Mouse (Mus musculus) neural tube, embryonic 12.5 days (tissue): ENCODE results near the gene Amotl2. TPM values are rescaled to one million over a fixed set of nuclear protein-coding genes. Genes with fewer than 3 reads are reported as not detected.

Experiments
- ATAC-seq: fragments of 200-750 bp; cut with Nextera tagmentation; 2 replicates; pipeline ENCODE4 v1.8.0; 2017; ENCODE audit warnings: low read depth, mild to moderate bottlenecking, moderate TSS enrichment, moderate library complexity; ENCODE audit not compliant: low FRiP score
- H3K27ac ChIP-seq: fragments of 300-500 bp; sonication (generic); 2 replicates; pipeline ENCODE4 v1.5.1; 2016
- H3K27me3 ChIP-seq: fragments of 300-500 bp; sonication (generic); replicated peaks from 2 replicates; pipeline ENCODE4 v1.6.1; 2016; ENCODE audit warnings: mild to moderate bottlenecking
- H3K36me3 ChIP-seq: fragments of 300-500 bp; sonication (generic); 2 replicates; pipeline ENCODE4 v1.6.1; 2016; ENCODE audit warnings: mild to moderate bottlenecking
- H3K4me1 ChIP-seq: fragments of 300-500 bp; sonication (generic); 2 replicates; pipeline ENCODE4 v1.6.1; 2016
- H3K4me2 ChIP-seq: fragments of 300-500 bp; sonication (generic); replicated peaks from 2 replicates; pipeline ENCODE4 v1.6.1; 2016; ENCODE audit warnings: mild to moderate bottlenecking
- H3K4me3 ChIP-seq: fragments of 300-500 bp; sonication (generic); 2 replicates; pipeline ENCODE4 v1.5.1; 2016
- H3K9ac ChIP-seq: fragments of 300-500 bp; sonication (generic); 2 replicates; pipeline ENCODE4 v1.6.1; 2016; ENCODE audit warnings: mild to moderate bottlenecking
- H3K9me3 ChIP-seq: fragments of 300-500 bp; sonication (generic); 2 replicates; pipeline ENCODE4 v1.6.1; 2016; ENCODE audit warnings: mild to moderate bottlenecking
- WGBS: fragments of 180-500 bp; shearing (Covaris S2); methylation state at CpG from one replicate; pipeline ENCODE4 v1.1.7; 2016; 5-methylcytosine and 5-hydroxymethylcytosine counted together
- polyA plus RNA-seq: library from polyadenylated mRNA; unstranded; fragments of >200 nt; fragmentation: Nextera tagmentation; extraction: Ambion mirVana; gene quantifications from 2 replicates; pipeline ENCODE4 v1.2.1, GENCODE M21; 2016

Amotl2 gene
- polyA plus RNA-seq, 1 experiment from 2014 or later, result 129 TPM

DNA sequence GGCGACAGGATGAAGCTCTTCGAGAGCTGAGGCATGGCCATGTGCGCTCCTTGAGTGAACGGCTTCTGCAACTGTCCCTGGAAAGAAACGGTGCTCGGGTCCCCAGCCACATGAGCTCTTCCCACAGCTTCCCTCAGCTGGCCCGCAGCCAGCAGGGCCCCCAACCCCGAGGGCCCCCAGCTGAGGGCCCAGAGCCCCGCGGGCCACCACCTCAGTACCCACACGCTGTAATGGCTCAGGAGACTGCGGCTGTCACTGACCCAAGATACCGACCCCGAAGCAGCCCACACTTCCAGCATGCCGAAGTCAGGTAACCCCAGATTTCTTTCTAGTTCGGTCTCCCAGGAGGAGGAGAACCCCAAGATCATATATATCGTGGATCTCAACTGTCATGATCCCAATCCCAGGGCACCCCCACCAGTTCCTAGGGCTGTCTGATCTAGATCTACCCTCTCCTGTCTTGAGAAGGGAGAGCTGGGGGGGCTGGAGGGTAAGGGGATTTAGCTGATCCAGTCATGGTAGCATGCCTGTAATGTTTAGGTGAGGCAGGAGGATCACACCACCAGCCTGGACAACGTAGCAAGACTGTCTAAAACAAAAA, 4.2 kb downstream of the Amotl2 start:
- no peaks in the 10 kb centered on the region for H3K27me3 ChIP-seq
- peak overlapping the region; percentile 97 for H3K9ac ChIP-seq
- ATAC-seq, result no peak
- H3K4me2 ChIP-seq, result peak overlapping the region; percentile 93
- H3K27ac ChIP-seq, result peak overlapping the region; percentile 7; the same call in 1 of the 2 replicates
- 70% methylated on average over 18 of the region's 18 CpGs for WGBS
- peaks cover 72% of the 10 kb centered on the region for H3K4me1 ChIP-seq
- peak overlapping the region; percentile 93 for H3K4me3 ChIP-seq
- H3K36me3 ChIP-seq, result peaks cover 58% of the 10 kb centered on the region
- H3K9me3 ChIP-seq, result no peaks in the 10 kb centered on the region

DNA sequence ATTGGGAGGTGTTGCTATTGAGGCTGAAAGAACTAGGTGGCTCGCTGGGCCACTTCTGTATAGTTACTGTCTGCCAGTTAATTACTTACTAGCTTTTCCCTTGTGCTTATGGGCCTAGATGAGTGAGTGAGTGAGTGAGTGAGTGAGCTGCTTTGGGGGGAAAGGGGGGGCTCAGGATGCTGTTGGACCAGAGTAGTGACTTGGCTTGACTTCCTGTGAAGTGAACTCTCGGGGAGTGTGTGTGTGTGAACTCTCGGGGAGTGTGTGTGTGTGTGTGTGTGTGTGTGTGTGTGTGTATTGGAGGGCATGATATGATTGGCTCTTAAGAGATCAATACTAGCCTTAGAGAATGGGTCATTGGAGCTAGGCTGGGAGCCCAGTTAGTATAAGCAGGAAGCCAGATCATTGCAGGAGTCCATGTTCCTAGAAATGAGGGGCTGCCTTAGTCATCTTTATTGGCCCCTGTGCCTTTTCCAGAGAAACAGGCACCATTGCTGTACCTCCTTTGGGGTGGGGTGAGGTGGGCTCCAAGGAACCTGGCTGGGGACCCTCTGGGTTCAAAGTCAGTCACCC, 5.0 kb downstream of the Amotl2 start:
- Histone ChIP-seq H3K4me2 (peak overlapping the region; percentile 93), H3K27ac (0 out of 2 replicates have a peak overlapping the region, but pooled peaks have one; percentile 20)

DNA sequence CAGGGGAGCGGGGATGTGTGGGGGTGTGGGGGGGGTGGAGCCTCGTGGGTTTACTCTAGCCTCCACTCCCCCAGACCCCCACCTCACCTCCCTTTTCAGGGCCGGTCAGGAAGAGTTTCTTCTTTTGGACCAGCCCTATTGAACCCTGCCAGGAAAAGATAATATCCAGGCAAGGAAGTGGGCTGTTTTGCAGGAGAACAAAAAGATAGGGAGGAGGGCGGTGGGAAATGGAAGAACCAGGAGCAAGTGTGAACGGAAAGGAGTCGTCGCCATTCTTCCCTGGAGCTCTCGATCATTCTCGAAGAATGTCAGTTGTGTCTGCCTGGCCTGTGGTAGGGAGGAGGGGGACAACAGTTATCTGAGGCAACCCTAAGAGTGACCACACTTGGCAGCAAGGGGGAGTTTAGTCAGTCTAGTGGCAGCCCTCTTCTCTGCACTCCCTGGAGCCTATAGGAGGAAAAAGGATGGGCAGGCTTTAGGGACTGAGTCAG, 5.6 kb downstream of the Amotl2 start:
- ATAC-seq, result no peak
- peaks cover 72% of the 10 kb centered on the region for H3K36me3 ChIP-seq
- H3K4me2 ChIP-seq, result peak overlapping the region; percentile 93
- 0 out of 2 replicates have a peak overlapping the region, but pooled peaks have one; percentile 20 for H3K27ac ChIP-seq
- H3K9ac ChIP-seq, result peak overlapping the region; percentile 97
- peaks cover 77% of the 10 kb centered on the region for H3K4me1 ChIP-seq
- H3K9me3 ChIP-seq, result no peaks in the 10 kb centered on the region
- no peaks in the 10 kb centered on the region for H3K27me3 ChIP-seq
- WGBS, result 39% methylated on average over 9 of the region's 9 CpGs
- H3K4me3 ChIP-seq, result peak overlapping the region; percentile 93

More for the DNA sequence above, 5.0 kb downstream of the Amotl2 start:
- H3K9me3 ChIP-seq, result no peaks in the 10 kb centered on the region
- H3K27me3 ChIP-seq, result no peaks in the 10 kb centered on the region
- H3K4me1 ChIP-seq, result peaks cover 75% of the 10 kb centered on the region
- ATAC-seq, result no peak
- peak overlapping the region; percentile 93 for H3K4me3 ChIP-seq
- H3K9ac ChIP-seq, result peak overlapping the region; percentile 97
- H3K36me3 ChIP-seq, result peaks cover 66% of the 10 kb centered on the region
- WGBS, result 51% methylated on average over 3 of the region's 3 CpGs

DNA sequence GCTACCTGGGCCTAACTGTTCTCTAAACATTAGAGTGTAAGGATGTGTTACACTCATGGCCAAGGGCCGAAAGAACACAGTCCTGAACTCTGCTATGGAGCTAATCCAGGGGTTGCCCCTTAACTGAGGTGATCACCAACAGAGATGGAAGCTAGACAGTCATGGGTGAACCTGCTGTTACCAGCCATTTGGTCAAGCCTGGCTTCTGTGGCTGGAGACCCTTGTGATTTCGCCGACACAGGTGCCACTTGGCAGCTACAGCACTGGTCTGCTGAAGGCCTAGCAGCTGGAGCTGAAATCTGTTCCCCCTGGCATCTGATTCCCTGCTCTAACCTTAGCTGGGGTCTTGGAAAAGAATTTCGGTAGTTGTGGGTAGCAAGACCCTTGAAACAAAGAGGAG, 6.3 kb downstream of the Amotl2 start:
- ATAC-seq, result no peak
- WGBS, result 89% methylated on average over 4 of the region's 4 CpGs
- peak overlapping the region; percentile 97 for H3K9ac ChIP-seq
- H3K4me3 ChIP-seq, result no peak overlapping the region; the same call in 1 of the 2 replicates
- H3K27ac ChIP-seq, result peak overlapping the region; percentile 20; the same call in 1 of the 2 replicates
- H3K4me2 ChIP-seq, result peak overlapping the region; percentile 93
- H3K4me1 ChIP-seq, result peaks cover 81% of the 10 kb centered on the region
- no peaks in the 10 kb centered on the region for H3K27me3 ChIP-seq
- H3K36me3 ChIP-seq, result peaks cover 78% of the 10 kb centered on the region
- H3K9me3 ChIP-seq, result no peaks in the 10 kb centered on the region

DNA sequence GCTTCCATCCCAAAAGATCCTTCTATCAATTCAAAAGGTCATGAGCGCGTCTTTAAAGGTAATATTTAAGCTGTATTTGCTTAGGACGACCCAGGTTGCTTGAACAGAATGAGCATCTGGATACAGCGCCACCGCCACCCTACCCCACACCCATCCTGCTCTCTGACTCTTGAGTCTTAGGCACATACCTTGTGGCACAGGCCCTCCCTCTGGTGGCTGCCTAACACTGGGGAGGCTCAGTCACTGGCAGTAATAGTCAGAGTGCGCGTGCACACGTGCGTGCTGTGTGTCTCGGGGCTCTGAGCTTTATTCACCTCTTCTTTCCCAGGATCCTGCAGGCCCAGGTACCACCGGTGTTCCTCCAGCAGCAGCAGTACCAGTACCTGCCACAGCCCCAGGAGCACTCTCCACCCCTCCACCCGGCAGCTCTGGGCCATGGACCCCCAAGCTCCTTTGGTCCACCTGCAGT, 6.8 kb downstream of the Amotl2 start:
- Histone ChIP-seq H3K4me3 (no peak overlapping the region), H3K9ac (peak overlapping the region; percentile 97), H3K27me3 (no peaks in the 10 kb centered on the region), H3K4me1 (peaks cover 81% of the 10 kb centered on the region), H3K4me2 (peak overlapping the region; percentile 93), H3K27ac (peak overlapping the region; percentile 59; the same call in 1 of the 2 replicates), H3K36me3 (peaks cover 84% of the 10 kb centered on the region), H3K9me3 (no peaks in the 10 kb centered on the region)
- ATAC-seq, result no peak
- WGBS, result 83% methylated on average over 12 of the region's 12 CpGs

DNA sequence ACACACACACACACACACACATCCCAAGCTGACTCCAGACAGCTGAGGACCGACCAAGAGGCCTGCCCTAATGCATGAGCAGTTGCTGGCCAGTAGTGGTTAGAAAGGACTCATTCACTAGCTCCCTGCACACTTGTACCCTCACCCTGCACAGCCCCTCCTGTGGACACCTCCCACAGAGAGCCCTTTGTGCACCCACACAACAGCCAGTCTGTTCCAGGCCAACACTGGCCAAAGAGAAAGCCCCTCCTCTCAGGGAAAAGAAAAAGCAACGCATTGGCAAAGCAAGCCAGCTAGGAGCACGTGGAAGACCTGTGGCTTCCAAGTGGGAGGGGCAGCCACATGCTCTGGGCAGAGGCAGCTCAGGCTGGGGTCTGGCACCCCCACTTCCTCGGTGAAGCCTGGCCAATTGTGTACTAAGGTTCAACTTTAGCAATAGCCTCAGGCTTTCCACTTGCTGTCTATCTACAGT, 7.6 kb downstream of the Amotl2 start:
- peak overlapping the region; percentile 93 for H3K4me2 ChIP-seq
- no peak overlapping the region for H3K27ac ChIP-seq
- peaks cover 91% of the 10 kb centered on the region for H3K36me3 ChIP-seq
- H3K4me1 ChIP-seq, result peaks cover 81% of the 10 kb centered on the region
- no peak overlapping the region; the same call in 1 of the 2 replicates for H3K9ac ChIP-seq
- H3K27me3 ChIP-seq, result no peaks in the 10 kb centered on the region
- no peak overlapping the region for H3K4me3 ChIP-seq
- peak; percentile 74 for ATAC-seq
- WGBS, result 10% methylated on average over 4 of the region's 4 CpGs
- no peaks in the 10 kb centered on the region for H3K9me3 ChIP-seq

DNA sequence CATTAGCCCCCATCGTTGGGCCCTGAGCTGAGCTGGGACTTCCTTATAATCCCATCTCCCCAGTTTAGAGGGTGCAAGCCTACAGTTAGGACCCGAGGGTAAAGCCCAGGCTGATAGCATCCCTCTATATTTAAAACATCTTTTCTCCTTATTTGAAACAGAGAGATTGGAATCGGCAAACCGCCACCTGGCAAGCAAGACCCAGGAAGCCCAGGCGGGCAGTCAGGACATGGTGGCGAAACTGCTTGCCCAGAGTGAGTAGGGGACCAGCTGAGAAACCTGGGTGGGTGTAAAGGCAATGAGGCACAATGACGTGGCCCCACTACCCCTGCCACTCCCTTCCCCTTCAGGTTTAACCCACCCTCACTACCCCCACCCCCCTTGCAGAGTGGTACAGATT, 8.5 kb downstream of the Amotl2 start:
- peaks cover 99% of the 10 kb centered on the region for H3K36me3 ChIP-seq
- H3K4me2 ChIP-seq, result peak overlapping the region; percentile 93; the same call in 1 of the 2 replicates
- peaks cover 78% of the 10 kb centered on the region for H3K4me1 ChIP-seq
- no peak for ATAC-seq
- 80% methylated on average over 7 of the region's 7 CpGs for WGBS
- 0 out of 2 replicates have a peak overlapping the region, but pooled peaks have one; percentile 19 for H3K9ac ChIP-seq
- H3K9me3 ChIP-seq, result no peaks in the 10 kb centered on the region
- H3K27me3 ChIP-seq, result no peaks in the 10 kb centered on the region
- no peak overlapping the region for H3K4me3 ChIP-seq
- 0 out of 2 replicates have a peak overlapping the region, but pooled peaks have one; percentile 12 for H3K27ac ChIP-seq

DNA sequence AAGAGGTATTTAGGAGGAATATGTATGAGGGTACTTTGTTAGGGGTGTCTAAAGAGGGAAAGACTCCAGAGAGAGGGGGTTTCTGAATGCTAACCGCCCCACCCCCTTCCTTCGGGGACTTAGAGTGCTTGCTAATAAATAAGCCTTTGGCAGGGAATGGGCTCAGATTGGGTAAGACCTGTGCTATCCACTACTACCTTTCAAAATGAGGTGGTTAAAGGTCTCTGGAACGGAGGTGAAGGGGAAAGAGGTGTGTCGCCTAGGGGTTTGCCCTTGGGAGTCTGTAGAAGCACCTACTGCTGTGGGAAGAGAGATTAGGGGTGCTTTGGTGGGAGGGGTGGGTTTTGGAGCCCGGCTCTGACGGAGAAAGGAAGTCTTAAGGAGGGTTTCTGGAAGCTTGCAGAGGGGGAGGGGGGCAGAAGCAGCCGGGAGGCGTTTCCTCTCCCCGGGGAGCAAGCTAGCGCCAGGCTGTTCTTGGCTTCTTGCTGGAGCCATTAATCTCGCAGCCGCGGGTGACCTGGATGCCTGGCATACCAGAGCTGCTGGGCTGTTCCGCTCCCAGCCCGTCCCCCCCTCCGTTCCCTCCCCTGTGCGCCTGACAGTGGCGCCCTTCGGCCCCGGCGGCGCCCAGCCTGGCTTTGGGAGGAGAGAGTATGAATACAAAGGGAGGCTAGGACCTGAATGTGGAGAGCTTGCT, 9.6 kb downstream of the Amotl2 start:
- Histone ChIP-seq H3K27ac (peak overlapping the region; percentile 68), H3K4me1 (peaks cover 66% of the 10 kb centered on the region), H3K4me3 (peak overlapping the region; percentile 2; the same call in 1 of the 2 replicates), H3K9me3 (no peaks in the 10 kb centered on the region), H3K27me3 (no peaks in the 10 kb centered on the region), H3K4me2 (peak overlapping the region; percentile 93), H3K36me3 (peaks cover 99% of the 10 kb centered on the region), H3K9ac (peak overlapping the region; percentile 45)
- peak; percentile 65 for ATAC-seq
- 2% methylated on average over 21 of the region's 22 CpGs for WGBS

DNA sequence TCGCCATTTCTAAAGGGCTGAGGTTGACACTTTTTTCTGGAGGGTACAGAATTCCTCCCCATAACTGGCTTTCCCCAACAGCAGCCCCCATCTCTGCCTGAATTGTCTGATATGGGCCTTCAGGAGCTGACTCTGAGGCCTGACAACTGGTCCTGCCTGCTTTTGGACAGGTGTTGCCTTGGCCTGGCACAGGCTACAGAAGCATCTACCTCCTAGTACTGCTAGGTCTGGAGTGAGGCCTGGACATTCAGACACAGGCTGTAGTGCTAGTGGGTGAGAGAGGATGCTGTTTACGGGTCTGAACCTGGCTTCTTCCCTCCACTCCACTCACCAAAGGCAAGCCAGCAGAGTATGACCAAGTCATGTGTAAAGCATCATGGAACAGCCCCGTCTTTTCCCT, 10.3 kb downstream of the Amotl2 start:
- Histone ChIP-seq H3K4me2 (peak overlapping the region; percentile 93), H3K9me3 (no peaks in the 10 kb centered on the region), H3K9ac (peak overlapping the region; percentile 45; the same call in 1 of the 2 replicates), H3K27me3 (no peaks in the 10 kb centered on the region), H3K4me3 (no peak overlapping the region), H3K4me1 (peaks cover 66% of the 10 kb centered on the region), H3K27ac (0 out of 2 replicates have a peak overlapping the region, but pooled peaks have one; percentile 68), H3K36me3 (peaks cover 99% of the 10 kb centered on the region)
- ATAC-seq, result no peak
- WGBS, result 61% methylated on average over 3 of the region's 3 CpGs

DNA sequence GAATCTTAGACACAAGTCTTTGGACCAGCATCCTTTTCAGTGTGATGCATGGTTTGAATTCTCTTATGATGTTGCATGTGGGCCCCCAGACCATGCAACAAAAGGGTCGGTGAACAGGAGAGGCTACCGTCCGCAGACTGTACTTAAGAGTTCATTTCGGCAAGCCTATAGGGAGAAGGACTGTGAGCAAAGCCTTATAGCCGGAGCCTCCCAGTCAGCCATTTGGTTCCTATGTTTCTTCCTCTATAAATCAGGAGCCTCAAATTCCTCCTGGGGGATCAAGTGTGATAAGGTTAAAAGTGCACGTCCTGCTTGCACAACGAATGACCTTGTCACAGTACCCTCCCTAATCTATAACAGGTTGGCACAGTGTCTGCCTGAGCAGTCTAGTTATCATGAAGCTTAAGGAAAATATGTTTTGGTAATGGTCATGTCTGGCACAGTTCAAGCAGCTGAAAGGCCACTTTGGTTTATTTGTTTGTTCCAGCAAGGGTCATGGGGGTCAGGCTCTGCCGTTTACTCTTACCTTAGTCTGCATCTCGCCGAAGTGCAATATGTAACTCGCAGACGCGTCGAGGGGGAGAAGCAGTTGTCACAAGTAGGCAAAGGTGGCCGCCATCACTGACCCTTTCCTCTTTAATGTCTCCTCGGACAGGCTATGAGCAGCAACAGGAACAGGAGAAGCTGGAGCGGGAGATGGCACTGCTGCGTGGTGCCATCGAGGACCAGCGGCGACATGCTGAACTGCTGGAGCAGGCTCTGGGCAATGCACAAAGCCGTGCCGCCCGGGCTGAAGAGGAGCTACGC, 11.4 kb downstream of the Amotl2 start:
- H3K4me2 ChIP-seq, result no peak overlapping the region
- peaks cover 56% of the 10 kb centered on the region for H3K4me1 ChIP-seq
- peaks cover 99% of the 10 kb centered on the region for H3K36me3 ChIP-seq
- H3K9me3 ChIP-seq, result no peaks in the 10 kb centered on the region
- H3K27me3 ChIP-seq, result no peaks in the 10 kb centered on the region
- WGBS, result 88% methylated on average over 25 of the region's 25 CpGs
- H3K27ac ChIP-seq, result no peak overlapping the region
- H3K9ac ChIP-seq, result no peak overlapping the region
- no peak overlapping the region for H3K4me3 ChIP-seq
- no peak for ATAC-seq

DNA sequence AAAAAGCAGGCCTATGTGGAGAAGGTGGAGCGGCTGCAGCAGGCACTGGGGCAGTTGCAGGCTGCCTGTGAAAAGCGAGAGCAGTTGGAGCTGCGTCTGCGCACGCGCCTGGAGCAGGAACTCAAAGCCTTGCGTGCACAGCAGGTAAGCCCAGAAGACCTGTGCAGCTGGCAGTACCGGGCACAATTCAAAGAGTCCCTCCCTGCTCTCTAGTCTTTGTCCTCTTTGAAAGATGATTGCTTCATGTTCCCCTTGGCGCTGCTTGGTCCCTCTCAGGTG, 11.9 kb downstream of the Amotl2 start:
- no peak overlapping the region for H3K9ac ChIP-seq
- H3K4me1 ChIP-seq, result peaks cover 51% of the 10 kb centered on the region
- peaks cover 98% of the 10 kb centered on the region for H3K36me3 ChIP-seq
- H3K27me3 ChIP-seq, result no peaks in the 10 kb centered on the region
- WGBS, result 96% methylated on average over 9 of the region's 9 CpGs
- H3K4me3 ChIP-seq, result no peak overlapping the region
- no peak overlapping the region for H3K27ac ChIP-seq
- H3K9me3 ChIP-seq, result no peaks in the 10 kb centered on the region
- ATAC-seq, result no peak
- H3K4me2 ChIP-seq, result no peak overlapping the region
